Mouse (Mus musculus): Measurements from ENCODE around the gene Tcte3. TPM values are rescaled to one million over a fixed set of nuclear protein-coding genes. Genes with fewer than 3 reads are reported as not detected.

Tcte3 gene
- polyA plus RNA-seq, 1 experiment from 2014 or later, result 0.42 TPM

Other genes starting within 250 kb of the Tcte3 start
- 6.4 and 6.7 TPM in 2 replicates for gene Wdr27, start 98.3 kb downstream of the Tcte3 start, polyA plus RNA-seq (2015; fragmentation: Nextera tagmentation; extraction: Ambion mirVana)
- 36.7 and 40.4 TPM in 2 replicates for gene 1600012H06Rik, start 98.3 kb downstream of the Tcte3 start, polyA plus RNA-seq (2015; fragmentation: Nextera tagmentation; extraction: Ambion mirVana)
- 28.0 and 28.7 TPM in 2 replicates for gene Phf10, start 80.2 kb downstream of the Tcte3 start, polyA plus RNA-seq (2015; fragmentation: Nextera tagmentation; extraction: Ambion mirVana)
- 8.8 and 11.2 TPM in 2 replicates for gene 9030025P20Rik, start 63.0 kb downstream of the Tcte3 start, polyA plus RNA-seq (2015; fragmentation: Nextera tagmentation; extraction: Ambion mirVana)
- gene Gm3417, start 62.7 kb downstream of the Tcte3 start, polyA plus RNA-seq (2015; fragmentation: Nextera tagmentation; extraction: Ambion mirVana), result 0.73 TPM in 1 of 2 replicates, not detected in the other
- 8.7 and 9.1 TPM in 2 replicates for gene Gm3435, start 31.3 kb downstream of the Tcte3 start, polyA plus RNA-seq (2015; fragmentation: Nextera tagmentation; extraction: Ambion mirVana)
- 79.6 and 93.2 TPM in 2 replicates for gene Ermard, start 280 bp downstream of the Tcte3 start, polyA plus RNA-seq (2015; fragmentation: Nextera tagmentation; extraction: Ambion mirVana)
- gene Gm3448, start within 50 bp of the Tcte3 start, polyA plus RNA-seq (2015; fragmentation: Nextera tagmentation; extraction: Ambion mirVana), result 2.8 and 3.0 TPM in 2 replicates